Mouse (Mus musculus) small intestine, adult 2 months (tissue): ENCODE data around the gene Copz1.

Experiments used
- CTCF ChIP-seq: fragments of 200-500 bp; IDR thresholded peaks from 2 replicates; pipeline ENCODE4 v1.5.1; 2012; ENCODE audit warnings: low read depth, mild to moderate bottlenecking, control low read depth, inconsistent platforms, low read length, moderate library complexity, mixed read lengths; ENCODE audit not compliant: insufficient replicate concordance, insufficient read length; ENCODE audit errors: extremely low read depth
- POLR2A ChIP-seq: fragments of 200-500 bp; IDR thresholded peaks from 2 replicates; pipeline ENCODE4 v1.6.1; 2012; ENCODE audit warnings: low read depth, mild to moderate bottlenecking, control low read depth, inconsistent platforms, low read length, moderate library complexity

DNA sequence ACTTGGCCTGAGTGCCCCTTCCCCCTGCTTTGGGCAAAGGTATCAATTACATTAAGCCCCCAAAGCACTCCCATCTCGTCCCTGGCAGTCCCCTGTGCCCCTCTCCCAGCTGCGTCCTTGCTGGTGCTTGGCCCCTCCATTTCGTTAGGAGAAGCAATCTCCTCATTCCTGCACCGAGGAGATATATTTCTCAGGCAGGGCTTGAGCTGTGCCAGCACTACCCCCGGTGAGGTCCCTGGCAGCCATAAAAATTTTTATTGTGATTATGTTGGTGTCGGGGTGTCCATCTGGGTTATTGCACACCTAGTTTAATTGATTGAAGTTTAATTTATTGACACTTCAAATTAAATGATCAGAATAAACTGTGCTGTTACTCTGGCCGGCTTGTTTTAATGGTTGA is 5.4 kb downstream of the Copz1 start:
- TF ChIP-seq CTCF (no peak), POLR2A (no peak)
